Mouse (Mus musculus) large intestine, adult 2 months (tissue): ENCODE results near the gene Sox13. TPM values are rescaled to one million over a fixed set of nuclear protein-coding genes. Genes with fewer than 3 reads are reported as not detected.

Experiments
- DNase-seq: peaks from one replicate; pipeline ENCODE4 v3.0.0-alpha.2; 2012; ENCODE audit warnings: low read depth, low spot score
- WGBS: fragments of 180-500 bp; shearing (Covaris S2); methylation state at CpG from one replicate; pipeline ENCODE4 v1.1.7; 2018; 5-methylcytosine and 5-hydroxymethylcytosine counted together
- polyA plus RNA-seq: library from polyadenylated mRNA; depleted of rRNA; stranded (reverse); fragments of >200 nt; gene quantifications from 2 replicates; pipeline ENCODE4 v1.2.3, GENCODE M21; 2012

The Sox13 gene
- polyA plus RNA-seq, 1 experiment, result 52.1 TPM

DNA sequence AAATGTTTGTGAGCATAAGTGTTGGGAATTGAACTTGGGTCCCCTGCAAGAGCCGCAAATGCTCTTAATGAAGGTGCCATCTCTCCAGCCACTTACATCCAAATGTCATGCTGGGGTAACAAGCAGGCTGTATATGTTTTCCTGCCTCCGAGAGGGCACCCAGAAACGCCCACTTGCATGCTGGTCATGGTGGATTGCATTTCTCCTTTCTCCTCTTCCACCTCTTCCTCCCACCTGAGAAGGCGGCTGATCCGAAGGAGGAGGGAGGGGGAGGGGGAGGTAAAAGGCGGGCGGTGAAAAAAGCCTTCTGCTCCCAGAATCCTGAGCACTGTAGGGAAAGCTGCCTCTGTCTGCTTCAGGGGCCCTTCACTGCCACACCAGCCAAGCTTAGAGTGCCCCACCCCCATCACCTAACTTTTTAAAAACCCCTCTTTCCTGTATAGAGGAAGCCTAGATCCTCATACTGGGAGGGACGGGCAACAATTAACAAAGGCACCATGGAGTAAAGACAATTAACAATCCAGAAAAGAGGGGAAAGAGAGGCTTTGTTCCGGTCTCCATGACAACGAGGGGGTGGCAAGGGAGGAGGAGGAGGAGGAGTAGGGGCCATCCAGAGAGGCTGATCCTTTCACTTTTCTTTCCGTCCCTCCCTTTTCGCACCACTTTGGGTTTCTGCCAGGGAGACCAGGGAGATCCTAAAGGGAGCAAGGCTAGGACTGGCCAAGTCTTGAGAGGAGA lies 10.0 kb upstream of the Sox13 start:
- 21% methylated on average over 12 of the region's 12 CpGs for WGBS
- DNase-seq, result no peak

DNA sequence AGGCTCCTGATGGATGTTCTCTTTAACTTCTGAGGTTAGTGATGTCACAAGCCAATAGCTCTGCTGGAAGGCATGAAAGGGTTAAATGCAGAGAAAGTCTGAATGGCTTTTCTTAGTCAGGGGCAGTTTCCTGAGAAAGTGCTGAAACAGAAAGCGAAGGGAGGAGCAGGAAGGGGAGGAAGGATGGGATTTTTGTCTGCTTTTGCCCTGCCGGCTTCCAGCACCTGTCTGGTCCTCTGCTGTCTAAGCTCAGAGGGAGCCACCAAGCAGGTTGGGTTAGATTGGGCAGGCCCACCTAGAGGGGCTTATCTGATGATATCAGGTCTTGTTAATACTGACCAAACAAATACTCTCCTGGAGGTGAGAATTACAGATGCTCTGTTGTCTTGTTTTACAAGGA lies 8.4 kb upstream of the Sox13 start:
- no peak for DNase-seq
- 23% methylated on average over 2 of the region's 2 CpGs for WGBS

DNA sequence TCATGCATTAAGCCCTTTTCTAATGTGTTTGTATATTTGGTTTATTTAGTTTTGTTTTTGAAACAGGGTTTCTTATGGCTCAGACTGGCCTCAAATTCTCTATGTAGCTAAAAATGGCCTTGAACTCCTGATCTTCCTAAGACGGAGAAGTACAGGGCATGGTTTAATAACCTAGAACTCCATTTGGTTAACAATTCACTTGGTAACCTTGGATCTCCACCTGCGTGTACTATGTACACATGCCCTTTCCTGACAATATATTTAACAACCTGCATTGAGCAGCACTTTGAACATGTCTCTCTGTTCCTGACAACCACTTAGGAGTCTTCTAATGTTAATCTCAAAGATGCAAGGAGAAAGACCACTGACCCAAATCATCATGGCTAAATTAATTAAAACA lies 7.0 kb upstream of the Sox13 start:
- DNase-seq, result no peak
- WGBS, result 31% methylated on average over 2 of the region's 2 CpGs

DNA sequence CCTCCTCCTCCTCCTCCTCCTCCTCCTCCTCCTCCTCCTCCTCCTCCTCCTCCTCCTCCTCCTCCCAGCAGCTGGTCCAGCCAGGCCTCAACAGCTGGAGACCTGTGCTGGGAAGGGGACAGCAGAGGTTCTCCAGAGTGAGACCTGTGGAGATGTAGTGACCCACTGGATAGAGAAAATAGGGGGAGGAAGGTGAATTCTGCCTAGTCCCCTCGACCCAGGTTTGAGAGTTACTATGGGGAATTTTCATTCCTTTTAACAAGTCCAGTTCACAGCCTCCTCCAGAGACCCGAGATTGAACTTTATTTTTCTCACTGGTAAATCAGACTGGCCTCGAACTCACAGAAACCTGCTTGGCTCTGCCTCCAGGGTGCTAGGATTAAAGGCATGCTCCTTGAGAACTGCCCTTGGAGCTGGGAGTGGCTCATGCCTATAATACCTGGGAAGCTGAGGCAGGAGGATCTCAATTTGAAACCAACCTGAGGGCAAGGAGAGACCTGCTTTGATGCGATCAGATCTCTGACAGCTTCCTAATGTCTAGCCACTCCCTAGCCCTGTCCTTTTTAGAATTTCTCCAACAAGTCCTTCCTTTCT lies 467 bp upstream of the Sox13 start:
- DNase-seq, result no peak
- 58% methylated on average over 4 of the region's 4 CpGs for WGBS

DNA sequence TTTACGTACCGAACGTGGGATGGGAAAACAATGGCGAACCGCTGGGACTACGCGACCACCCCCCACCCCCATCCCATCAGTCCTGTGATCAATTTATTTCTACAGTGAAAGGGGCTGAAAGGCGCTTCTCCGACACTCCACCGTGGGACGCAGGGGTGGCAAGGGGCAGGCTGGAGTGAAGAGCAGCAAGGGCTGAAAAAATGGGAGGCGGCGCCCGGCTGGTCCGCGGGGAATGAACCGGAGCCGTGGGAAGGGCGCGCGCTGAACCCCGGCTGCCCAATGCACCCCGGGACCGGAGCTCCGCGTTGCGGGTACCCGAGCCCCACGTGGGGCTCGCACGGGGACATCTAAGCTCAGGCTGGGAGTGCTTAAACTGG lies 1.0 kb downstream of the Sox13 start:
- no peak for DNase-seq
- under 1% methylated on average over 31 of the region's 31 CpGs for WGBS

DNA sequence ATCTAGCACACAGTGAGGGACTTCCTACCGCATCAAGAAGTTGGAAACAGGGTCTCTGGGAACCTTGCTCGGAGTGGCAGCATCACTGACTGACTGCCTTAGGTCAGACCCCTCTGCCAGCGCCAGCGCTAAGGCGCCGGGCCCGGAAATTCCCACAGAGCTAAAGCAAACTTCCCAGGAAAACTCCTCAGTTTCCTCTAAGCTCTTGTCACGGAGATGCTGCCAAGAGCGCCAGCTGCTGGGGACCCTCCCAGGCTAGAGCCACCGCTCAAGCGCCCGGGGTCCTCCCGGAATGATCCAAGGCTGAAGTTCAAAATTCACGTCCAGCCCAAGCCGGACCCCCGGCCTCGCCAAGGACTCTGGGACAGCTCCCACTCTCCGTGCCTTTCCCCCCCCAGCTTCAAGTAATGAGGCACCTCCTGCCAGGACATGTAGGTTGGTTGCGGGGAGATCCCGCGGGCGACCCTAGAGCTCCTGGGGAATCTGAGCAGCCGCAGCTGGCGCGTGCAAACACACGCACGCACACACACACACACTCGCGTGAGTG lies 1.5 kb downstream of the Sox13 start:
- 2% methylated on average over 29 of the region's 29 CpGs for WGBS
- no peak for DNase-seq

DNA sequence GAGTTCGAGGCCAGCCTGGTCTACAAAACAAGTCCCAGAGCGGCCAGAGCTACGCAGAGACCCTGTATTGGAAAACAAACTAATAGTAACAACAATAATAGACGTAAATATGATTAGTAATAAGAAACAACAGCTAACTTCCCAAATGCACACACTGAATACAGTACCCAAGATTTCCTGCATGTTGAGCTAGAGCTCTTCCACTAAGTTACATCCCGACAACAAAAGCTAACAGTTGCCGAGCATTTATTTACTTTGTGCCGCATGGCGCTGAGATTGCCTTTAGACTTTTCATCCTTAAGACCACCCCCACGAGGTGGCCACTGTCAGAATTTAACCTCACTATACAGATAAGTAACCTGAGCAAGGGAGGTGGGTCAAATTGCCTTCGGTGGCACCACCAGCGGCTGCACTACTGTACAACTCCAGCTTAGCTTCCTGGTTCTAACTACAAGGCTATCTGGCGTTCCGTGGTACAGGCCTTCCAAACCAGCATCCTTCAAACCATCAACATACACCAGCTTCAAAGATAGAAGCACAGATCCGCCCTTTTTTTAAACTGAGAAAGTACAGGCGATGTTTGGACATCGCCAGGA lies 2.1 kb downstream of the Sox13 start:
- DNase-seq, result no peak
- 24% methylated on average over 16 of the region's 16 CpGs for WGBS

DNA sequence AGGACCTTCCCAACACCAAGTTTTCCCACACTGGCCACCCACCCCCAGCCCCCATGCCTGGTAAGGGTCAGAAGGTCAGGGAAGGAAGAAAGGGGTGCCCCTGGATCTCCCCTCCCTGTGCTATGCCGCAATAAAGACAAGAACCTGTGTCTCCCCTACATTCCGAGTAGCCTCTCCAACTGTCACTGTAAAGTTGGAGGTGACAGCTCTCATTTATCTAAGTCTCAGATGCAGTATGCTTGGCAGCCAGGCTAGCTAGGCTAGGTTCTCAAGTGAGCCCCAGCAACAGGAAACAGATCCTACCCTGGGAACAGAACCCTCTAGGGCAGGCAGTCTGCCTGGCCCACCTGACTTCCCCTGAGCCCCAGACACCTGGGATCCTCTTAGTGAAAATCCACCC lies 3.1 kb downstream of the Sox13 start:
- WGBS, result 57% methylated on average over 2 of the region's 2 CpGs
- DNase-seq, result no peak

DNA sequence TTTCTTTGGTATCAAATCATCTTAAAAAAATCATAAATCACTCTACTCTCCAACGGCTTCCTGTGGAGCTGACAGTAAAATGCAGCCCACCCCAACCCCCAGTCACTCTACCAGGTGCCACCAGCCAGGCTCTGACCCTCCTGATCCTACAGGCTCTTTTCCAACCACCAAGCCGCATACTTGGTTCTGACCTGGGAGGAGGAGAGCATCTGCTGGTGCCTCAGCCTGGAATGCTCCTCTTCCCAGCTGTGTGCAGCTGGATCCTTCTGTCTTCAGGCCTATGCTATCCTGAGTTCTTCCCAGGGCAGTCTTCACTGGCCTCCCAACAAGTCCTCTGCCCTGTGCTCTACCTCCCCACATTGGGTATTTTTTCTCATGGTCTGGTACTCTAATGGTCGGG lies 3.7 kb downstream of the Sox13 start:
- WGBS, result 40% methylated on average over 3 of the region's 3 CpGs
- no peak for DNase-seq

DNA sequence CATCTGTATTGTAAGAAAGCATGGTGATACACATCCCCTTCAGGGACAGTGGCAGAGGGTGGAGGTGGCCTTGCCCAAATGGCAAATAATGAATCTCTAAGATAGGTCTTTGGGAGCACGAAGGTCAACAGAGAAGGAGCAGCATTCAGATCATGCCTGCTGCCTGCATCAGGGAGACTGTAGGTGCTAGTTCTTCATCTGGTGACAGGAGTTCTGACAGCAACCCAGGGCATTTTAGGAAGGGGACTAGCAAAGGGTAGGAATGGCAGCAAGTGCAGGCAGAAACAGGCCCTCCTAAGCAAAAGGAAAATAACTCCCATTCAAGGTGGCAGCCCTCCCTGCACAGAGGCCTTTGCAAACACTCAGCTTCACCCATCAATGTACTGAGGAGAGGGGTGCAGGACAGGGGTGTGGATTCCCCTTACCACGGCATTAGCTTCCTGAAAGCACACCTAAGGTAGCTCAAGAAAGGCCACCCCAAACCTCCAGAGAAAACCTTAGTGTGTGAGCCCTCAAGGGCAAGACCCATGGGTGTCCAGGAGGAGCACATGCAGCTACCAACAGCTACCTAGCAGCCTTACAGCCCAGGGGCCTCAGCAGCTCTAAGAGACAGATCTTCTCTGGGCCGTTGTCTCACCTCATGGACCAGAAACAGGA lies 4.9 kb downstream of the Sox13 start:
- no peak for DNase-seq
- 59% methylated on average over 3 of the region's 3 CpGs for WGBS

DNA sequence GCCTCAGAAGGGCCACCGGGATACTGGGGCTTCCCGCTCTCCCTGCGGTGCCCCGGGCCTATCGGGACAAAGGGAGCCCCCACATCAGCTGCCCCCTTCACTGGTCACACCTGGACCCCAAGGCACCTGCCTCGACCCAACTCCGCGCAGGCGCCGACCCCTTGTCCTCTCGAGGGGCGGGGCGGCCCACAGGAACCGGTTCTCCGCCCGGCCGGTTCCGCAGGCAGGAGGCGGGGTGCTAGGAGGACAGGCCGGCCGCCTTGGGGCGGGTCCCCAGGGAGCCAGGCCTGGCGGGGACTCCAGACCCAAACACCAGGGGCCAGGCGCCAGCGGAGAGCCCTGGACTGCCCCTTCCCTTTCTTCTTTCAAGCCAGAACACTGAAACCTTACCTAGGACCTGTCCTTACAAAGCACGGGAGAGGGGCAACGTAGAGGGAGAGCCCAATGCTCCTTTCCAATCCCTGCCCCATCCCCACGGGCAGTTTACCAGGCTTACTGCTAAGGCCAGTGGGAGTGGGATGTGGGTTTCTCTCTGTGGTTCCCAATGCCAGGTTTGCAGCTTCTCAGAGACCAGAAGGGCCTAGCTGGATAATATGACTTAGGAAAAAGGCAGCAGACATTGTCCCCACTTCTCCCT lies 5.9 kb downstream of the Sox13 start:
- 4% methylated on average over 28 of the region's 28 CpGs for WGBS
- DNase-seq, result no peak

DNA sequence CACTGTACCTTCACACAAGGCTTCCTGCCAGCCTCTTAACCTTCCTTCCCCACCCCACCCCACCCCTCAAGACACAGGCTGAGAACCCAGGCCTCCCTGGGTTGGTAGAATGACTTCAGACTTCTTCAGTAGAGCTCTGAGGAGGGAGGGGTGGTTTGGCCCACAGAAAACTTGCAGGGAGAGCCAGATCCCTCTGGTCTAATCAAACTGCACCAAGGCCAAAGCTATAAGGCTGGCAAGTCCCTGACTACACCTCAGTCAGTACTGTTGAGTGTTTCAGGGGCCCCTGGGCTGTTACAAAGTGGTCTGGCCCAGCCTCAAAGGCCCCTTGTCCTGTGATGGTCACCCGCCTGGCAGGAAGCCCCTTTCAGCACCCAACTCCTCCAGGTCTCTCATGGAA lies 6.6 kb downstream of the Sox13 start:
- no peak for DNase-seq

DNA sequence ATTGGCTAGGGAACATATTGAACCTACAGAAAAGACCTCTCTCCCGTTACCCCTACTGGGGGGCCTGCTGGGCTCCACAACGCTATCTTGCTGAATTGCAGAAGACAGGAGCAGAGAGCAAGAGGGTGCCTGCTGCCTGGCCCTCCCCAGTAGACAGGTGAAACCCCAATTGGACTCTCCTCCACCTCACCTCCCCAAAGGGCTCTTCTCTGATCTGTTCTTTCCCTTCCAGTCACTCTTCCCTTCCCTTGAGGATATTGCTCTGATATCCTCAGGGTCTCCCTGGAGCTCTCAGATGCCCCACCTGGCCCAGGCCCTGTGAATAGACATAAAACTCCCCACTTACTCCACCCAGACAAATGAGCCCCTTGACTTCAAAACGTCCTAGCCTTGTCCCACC lies 7.1 kb downstream of the Sox13 start:
- DNase-seq, result no peak
- WGBS, result 49% methylated on average over 3 of the region's 3 CpGs

More for the DNA sequence above, 6.6 kb downstream of the Sox13 start:
- WGBS, result 29% methylated on average over 1 of the region's 1 CpGs

DNA sequence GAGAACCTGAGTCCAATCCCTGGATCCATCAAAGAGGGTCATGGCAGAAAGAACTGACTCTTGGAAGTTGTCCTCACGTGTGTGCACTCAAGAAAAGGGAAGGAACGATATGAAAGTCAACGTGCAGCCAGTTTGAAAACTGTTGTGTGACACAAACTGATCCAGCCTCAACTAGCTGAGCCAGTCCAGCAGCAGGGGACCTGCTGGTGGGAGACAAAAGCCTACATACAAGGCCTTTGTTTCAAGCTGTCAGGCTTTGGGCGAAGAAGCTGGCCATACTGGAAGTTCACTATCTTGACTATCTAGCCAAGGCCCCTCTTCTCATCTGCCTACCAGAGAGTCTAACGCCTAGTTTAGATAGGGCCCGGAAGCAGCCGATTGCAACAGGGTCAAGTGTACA lies 7.7 kb downstream of the Sox13 start:
- 68% methylated on average over 7 of the region's 7 CpGs for WGBS
- DNase-seq, result no peak

DNA sequence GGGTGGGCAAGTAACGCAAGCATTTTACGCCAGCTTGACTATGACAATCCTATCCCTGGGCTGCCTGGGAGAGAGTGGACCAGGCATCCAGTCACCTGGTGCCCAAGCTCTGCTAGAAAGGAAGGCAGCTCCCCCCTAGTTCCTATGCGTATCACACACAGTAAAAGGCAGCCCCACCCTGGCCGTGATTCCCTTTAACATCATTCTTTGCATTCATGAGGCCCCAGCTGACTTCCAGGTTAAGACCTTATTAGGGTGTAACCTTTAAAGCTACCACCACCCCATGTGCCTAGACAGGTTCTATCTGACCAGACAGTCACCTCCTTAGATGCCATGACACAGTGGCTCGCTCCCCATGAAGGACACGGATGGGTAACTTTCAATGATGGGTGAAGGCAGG lies 8.7 kb downstream of the Sox13 start:
- WGBS, result 27% methylated on average over 6 of the region's 6 CpGs
- no peak for DNase-seq

DNA sequence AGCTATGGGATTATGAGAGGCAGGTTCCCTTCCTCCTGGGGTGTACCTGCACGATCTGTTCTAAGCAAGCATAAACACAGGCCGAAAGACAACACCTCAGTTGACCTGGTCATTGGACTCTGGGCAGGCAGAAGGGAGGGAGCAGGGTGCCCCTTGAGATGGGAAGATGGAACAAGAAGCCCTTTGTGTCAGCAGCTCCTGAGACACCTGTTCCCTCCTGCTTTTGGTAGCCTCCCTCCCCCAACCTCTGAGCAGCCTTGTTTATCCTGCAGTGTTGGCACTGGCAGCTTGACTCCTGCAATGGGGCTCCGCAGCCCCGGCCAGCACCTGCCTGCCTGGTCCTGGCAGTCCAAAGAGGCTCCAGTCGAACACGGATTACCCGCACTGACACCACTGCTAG lies 9.1 kb downstream of the Sox13 start:
- no peak for DNase-seq
- 30% methylated on average over 7 of the region's 7 CpGs for WGBS

DNA sequence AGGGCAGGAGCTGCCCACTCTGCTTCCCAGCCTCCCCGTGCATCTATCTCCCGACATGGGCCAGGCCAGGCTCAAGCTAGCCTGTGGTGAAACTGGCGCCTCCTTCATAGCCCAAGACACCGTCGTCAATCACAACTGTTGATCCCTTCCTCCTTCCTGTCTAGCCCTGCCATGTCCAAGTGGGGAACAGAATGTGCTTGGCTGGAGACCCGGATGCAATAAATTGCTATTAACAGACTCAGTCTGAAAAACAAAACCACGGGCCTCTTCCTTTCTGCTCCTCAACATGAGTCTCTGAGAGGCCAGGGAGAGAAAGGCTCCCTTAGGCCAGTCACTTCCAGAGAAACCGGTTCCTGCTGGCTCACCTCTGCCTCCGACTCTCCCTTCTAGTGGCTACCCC lies 11.2 kb downstream of the Sox13 start:
- 31% methylated on average over 9 of the region's 9 CpGs for WGBS
- DNase-seq, result no peak

DNA sequence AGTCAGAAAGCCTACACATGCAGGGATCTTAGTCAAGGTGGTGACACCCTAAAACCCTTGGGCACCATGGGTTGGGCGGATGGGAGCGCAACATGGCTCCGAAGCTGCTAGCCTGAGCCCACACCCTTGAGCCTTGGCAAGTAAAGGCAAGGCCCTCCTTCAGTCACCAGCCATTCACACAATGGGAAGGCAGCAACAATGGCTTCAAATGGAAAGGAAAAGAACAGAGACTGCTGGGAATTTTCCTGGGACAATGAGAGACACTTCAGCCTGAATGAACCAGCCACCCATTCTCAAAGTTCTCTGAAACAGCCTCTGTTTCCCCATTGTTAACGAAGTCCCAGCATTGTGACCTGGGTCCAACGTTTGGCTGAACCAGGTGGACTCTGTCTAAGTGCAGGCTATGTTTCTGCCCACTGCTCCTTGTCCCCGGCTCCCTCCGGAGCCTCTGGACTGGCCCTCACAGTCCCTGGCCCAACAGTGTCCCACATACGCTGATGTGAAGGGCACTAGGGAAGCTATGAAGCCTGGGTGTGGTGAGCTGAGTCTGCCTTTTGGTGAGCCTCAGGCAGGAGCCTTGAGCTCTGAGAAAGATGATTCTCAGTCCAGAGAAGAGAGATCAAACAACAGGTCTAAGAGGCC lies 12.6 kb downstream of the Sox13 start:
- DNase-seq, result no peak
- 81% methylated on average over 8 of the region's 8 CpGs for WGBS

DNA sequence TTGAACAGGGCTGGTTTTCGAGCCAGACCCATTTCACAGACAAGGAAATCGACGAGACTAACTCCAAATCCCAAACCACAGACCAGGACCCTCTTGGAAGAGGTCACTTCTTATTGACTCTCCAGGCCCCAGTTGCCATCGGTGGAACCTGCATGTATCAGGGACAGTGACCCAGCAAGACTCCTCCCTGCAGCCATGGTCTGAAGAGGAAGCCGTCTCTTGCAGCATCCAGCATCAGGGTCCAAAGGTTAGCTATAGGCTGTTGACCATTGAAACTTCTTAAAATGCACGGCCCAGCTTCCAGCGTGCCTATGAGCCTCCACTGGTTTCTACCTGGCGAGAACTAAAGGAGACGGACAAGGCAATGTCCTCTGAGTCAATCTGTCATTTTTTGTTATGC lies 14.4 kb downstream of the Sox13 start:
- DNase-seq, result no peak
- WGBS, result 56% methylated on average over 9 of the region's 9 CpGs
